Mouse (Mus musculus): ENCODE data around the gene Olfr935. TPM values are rescaled to one million over a fixed set of nuclear protein-coding genes. Genes with fewer than 3 reads are reported as not detected.

Gene Olfr935
- not detected for polyA plus RNA-seq (2017; shearing (Covaris generic))

DNA sequence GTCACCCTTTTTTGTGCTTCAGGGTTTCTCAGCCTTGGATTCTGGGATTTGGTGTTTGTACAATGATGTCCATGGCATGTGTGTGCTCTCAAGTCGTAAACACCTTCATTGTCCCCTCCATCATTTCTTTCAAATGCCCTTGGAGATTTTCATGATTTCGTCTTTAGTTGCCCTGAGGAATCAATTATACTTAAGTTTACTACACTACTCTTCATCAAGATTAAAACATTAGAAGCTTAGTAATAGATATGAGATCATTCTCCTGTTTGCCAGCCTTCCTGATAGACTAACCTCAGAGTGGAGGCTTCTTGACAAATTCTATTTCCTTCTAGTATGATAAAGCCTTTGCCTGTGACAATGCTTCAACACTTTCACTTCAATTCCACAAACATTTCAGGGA lies at the start of gene Olfr935:
Gene Olfr935 (minus strand): TSS at position 101 of the 400 bp plus-strand sequence.
- no peak for ATAC-seq

GRCm38 (mm10) chr9:39023277-39023676 lies 23.8 kb upstream of the Olfr935 start, which contains the start of gene Olfr146:
TSS of gene Olfr146 (minus strand) at chr9:39023377.
- ATAC-seq = no peak

GRCm38 (mm10) chr9:38988215-38988614 lies 11.3 kb downstream of the Olfr935 start, which contains the start of gene Olfr934:
TSS of gene Olfr934 (minus strand) at chr9:38988315.
- ATAC-seq = no peak

GRCm38 (mm10) chr9:38972013-38972412 lies 27.5 kb downstream of the Olfr935 start, which contains the start of gene Olfr933:
TSS of gene Olfr933 (plus strand) at chr9:38972313.
- ATAC-seq = no peak

- no peak for ATAC-seq
These were observed 45.4 kb downstream of the Olfr935 start for GRCm38 (mm10) chr9:38954124-38954416.

DNA sequence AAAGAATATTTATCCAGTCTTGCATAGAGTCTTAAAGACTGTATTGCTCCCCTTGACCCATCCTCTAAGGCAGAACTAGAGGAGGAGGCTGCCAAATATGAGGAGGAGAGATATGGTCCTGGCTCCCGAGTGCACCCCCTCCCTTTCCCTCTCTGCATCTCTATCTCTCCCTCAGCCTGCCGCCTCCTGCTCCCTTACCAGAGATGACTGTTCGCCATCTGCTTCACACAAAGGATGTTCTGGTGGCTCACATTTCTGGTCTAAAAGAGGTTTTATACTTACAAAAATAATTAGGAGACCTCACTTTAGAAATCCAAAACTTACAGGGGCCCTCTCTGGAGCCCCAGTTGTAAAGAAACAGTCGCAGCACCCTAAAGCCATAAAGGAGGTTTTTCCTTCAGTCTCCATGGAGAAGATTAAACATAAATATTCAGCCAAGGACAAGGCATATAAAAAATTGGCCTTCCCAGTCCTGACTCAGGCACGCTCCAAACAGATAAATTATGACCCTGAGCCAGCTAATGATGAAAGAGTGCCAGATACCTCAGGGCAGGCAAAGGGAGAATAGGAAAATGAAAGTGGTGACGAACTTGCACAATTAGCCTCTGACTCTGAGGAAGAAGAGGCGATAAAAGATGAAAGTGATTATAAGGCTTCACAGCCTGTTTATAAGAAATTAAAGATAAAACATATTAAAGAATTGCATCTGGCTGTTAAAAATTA lies 45.9 kb downstream of the Olfr935 start:
- no peak for ATAC-seq

Other genes with a start within 250 kb of the Olfr935 start
- under 1 TPM; 0.09 to 0.23 TPM for gene Olfr920, start 247.4 kb downstream of the Olfr935 start, polyA plus RNA-seq (2017; shearing (Covaris generic))
- not detected for gene Olfr921, start 226.6 kb downstream of the Olfr935 start, polyA plus RNA-seq (2017; shearing (Covaris generic))
- not detected for gene Olfr922, start 185.1 kb downstream of the Olfr935 start, polyA plus RNA-seq (2017; shearing (Covaris generic))
- not detected for gene Olfr923, start 173.1 kb downstream of the Olfr935 start, polyA plus RNA-seq (2017; shearing (Covaris generic))
- not detected for gene Olfr924, start 155.2 kb downstream of the Olfr935 start, polyA plus RNA-seq (2017; shearing (Covaris generic))
- not detected for gene Olfr26, start 144.6 kb downstream of the Olfr935 start, polyA plus RNA-seq (2017; shearing (Covaris generic))
- gene Olfr926, start 122.6 kb downstream of the Olfr935 start, polyA plus RNA-seq (2017; shearing (Covaris generic)) = not detected
- not detected for gene Olfr930, start 69.9 kb downstream of the Olfr935 start, polyA plus RNA-seq (2017; shearing (Covaris generic))
- gene Olfr933, start 27.4 kb downstream of the Olfr935 start, polyA plus RNA-seq (2017; shearing (Covaris generic)) = not detected
- gene Olfr934, start 11.4 kb downstream of the Olfr935 start, polyA plus RNA-seq (2017; shearing (Covaris generic)) = not detected
- gene Olfr146, start 23.7 kb upstream of the Olfr935 start, polyA plus RNA-seq (2017; shearing (Covaris generic)) = not detected
- not detected for gene Olfr937, start 65.3 kb upstream of the Olfr935 start, polyA plus RNA-seq (2017; shearing (Covaris generic))
- not detected for gene Olfr938, start 79.2 kb upstream of the Olfr935 start, polyA plus RNA-seq (2017; shearing (Covaris generic))
- not detected for gene Olfr27, start 128.4 kb upstream of the Olfr935 start, polyA plus RNA-seq (2017; shearing (Covaris generic))
- not detected for gene Olfr943, start 166.6 kb upstream of the Olfr935 start, polyA plus RNA-seq (2017; shearing (Covaris generic))
- gene Olfr944, start 202.2 kb upstream of the Olfr935 start, polyA plus RNA-seq (2017; shearing (Covaris generic)) = not detected